Mouse (Mus musculus) spleen, adult 2 months (tissue): Measurements from ENCODE around the gene Tmem274.

Experiments used
- CTCF ChIP-seq: fragments of 200-500 bp; IDR thresholded peaks from 2 replicates; pipeline ENCODE4 v1.5.1; 2011; ENCODE audit warnings: mild to moderate bottlenecking, inconsistent platforms; ENCODE audit not compliant: insufficient read depth, insufficient read length, insufficient replicate concordance; ENCODE audit errors: extremely low read depth
- POLR2A ChIP-seq: fragments of 200-500 bp; IDR thresholded peaks from 2 replicates; pipeline ENCODE4 v1.6.1; 2011; ENCODE audit warnings: low read depth, low read length, inconsistent platforms

DNA sequence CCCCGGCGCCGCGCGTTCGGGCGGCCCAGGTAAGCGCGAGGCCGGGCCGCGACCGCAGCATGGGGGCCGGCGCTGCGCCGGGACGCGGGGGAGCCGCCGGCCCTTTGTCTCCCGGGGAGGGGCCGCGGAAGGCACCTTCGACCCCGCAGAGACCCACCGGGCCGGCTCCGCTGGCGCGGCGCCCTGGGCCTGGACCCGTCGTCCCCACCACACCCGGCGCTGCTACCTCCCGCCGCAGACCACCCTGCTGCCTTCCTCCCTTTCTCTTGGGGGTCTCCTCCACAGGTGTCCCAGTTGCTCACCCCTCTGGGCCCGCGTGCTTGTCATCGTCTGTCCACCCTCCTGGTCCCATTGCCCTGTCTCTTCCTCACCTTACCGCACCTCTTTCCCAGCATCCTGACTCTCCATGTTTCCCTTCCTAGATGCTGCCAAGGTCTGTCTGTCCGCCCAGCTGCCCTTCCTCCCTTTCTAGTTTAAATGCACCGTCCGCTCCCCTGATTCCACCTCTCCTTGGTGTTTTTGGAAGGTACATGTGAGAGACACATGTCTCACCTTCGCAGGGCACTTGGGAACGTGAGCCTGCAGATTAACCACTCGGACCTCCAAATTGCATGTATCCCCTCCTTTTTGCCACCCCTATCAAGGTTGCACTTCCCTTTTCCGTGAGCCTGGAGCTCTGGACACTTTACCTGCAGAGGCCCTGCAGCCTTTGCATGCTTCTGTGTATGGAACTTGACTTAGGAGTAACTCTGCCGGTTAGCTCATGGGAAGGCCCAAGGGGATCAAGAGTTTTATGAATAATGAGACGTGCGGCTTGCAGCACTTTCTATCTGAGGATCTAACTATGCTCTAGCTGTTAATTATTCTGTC lies 41.4 kb downstream of the Tmem274 start:
- TF ChIP-seq POLR2A (no peak), CTCF (no peak)
